Mouse (Mus musculus): Measurements from ENCODE around the gene Blvrb.

Blvrb gene

DNA sequence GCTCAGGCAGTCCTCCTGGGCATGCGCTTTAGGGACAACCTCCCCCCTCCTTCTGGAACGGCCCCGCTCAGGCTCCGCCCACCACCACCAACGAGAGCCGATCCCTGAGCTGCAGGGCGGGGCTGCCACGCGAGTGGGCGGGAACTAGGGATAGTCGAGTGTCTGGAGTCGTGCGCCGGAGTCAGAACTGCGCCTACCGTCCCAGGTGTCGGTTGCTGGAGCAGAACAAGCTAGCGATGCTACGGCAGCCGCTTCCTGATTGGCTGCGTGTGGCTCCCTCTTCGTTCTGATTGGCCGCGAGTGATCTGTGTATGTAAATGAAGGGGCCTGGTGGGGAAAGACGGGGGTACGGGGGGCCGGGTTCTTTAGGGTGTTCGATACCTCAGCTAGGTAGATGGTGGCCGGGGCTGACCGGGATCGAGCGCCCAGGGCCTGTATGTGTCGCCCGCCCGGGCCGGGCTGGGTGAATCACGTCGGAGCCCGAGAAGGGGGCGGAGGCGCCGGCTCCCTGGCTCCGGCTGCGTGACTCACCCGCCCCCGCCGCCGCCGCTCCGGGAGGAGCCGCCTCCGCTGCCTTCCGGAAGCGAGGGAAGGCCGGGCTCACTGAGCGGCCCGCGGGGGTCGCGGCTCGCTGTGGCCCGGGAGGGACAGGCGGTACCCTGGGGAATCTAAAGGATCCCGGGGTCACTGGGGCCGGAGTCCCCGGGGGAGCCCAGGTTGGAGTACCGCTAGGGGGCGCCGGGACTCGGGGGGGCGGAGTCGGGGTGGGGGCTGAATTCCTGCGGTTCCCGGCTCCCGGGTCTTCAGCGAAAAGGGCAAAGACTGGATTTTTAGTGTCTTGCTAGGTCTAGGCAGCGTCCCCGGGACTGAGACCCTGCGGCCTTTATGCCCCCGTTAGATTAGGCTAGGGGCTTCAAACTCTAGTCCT lies 39.3 kb downstream of the Blvrb start, which contains the start of gene Sertad1:
Gene Sertad1 (plus strand): TSS at position 141 of the 928 bp plus-strand sequence.
- no peak for TF ChIP-seq GATA4 (IDR thresholded peaks at IDR 0.05; ENCODE audit: insufficient replicate concordance, low read length)

DNA sequence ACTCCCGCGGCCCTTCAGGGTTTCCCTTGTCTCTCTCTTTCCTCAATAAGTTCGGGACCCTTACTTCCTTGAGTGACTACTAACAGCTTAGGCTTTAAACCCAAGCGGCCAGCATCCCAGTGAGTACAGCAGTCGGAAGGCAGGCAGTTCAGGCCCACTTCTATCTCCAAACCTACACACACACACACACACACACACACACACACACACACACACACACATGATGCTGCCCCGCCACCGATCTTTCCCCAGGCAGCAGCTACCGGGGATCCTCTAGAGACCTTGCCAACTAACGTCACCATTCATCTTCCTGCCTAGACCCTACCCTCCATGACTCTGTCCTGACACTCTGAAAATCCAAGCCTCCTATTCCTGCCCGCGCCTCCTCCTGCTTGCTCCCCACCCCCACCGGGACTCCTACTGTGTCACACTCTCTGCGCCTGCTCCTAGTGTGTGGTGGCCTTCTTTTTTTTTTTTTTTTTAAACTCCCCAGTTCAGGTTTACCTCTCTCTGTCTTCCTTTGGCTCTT lies 40.0 kb downstream of the Blvrb start:
- TF ChIP-seq GATA4 (IDR thresholded peaks at IDR 0.05; ENCODE audit: insufficient replicate concordance, low read length), result no peak

DNA sequence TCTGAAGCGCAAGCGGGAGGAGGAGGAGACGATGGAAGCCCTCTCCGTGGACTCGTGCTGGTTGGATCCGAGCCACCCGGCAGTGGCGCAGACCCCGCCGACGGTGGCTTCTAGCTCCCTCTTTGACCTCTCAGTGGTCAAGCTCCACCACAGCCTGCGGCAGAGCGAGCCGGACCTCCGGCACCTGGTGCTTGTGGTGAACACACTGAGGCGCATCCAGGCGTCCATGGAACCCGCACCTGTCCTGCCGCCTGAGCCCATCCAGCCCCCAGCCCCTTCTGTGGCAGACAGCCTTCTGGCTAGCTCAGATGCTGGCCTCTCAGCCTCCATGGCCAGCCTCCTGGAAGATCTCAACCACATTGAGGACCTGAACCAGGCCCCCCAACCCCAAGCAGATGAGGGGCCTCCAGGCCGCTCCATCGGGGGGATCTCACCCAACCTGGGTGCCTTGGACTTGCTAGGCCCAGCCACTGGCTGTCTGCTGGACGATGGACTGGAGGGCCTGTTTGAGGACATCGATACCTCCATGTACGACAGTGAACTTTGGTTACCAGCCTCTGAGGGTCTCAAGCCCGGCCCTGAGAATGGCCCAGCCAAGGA lies 41.6 kb downstream of the Blvrb start:
- TF ChIP-seq GATA4 (IDR thresholded peaks at IDR 0.05; ENCODE audit: insufficient replicate concordance, low read length), result no peak

GRCm38 (mm10) chr7:27490227-27490542 lies 42.4 kb downstream of the Blvrb start:
- no peak for TF ChIP-seq GATA4 (IDR thresholded peaks at IDR 0.05; ENCODE audit: insufficient replicate concordance, low read length)

DNA sequence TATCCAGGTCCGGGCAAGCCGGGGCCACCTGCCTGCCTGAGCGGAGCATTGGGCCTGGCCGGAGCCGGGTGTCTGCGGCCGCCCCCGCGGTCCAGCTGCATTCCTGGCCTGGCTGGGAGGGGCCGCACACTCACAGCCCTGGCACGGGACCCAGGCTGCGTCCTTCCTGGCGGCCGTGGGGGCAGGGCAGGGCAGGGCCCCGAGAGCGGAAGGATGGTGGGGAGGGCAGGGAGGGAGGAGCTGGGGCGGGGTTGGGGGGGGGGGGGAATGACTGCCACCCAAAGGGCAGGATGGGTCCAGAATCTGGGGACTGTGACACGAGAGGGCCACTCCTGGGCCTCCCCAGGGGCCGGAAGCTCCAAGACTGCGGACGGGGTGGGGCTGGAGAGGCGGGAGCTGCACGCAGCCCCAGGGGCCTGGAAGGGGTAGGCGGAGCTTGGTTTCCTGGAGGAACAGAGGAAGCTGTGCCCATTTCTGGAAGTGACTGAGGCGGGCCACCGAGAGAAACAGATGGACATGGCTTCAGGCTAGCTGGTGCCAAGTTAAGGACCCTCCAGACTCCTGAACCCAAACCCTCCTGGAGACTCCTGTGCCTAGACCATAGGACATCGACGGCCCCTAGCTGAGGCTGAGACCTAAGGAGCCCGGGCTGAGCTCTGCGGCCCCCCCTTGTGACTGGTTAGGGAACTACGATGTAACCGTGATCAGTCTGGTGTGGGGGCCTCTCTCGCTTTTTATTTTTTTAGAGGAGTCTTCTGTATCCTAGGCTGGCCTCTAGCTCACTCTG lies 43.0 kb downstream of the Blvrb start:
- TF ChIP-seq GATA4 (IDR thresholded peaks at IDR 0.05; ENCODE audit: insufficient replicate concordance, low read length), result no peak; the same call in 1 of the 2 replicates

- TF ChIP-seq GATA4 (IDR thresholded peaks at IDR 0.05; ENCODE audit: insufficient replicate concordance, low read length), result no peak
Measured at GRCm38 (mm10) chr7:27491856-27492255, 44.1 kb downstream of the Blvrb start.

GRCm38 (mm10) chr7:27493022-27493421 lies 45.2 kb downstream of the Blvrb start:
- TF ChIP-seq GATA4 (IDR thresholded peaks at IDR 0.05; ENCODE audit: insufficient replicate concordance, low read length), result no peak

GRCm38 (mm10) chr7:27493450-27493849 lies 45.7 kb downstream of the Blvrb start:
- no peak for TF ChIP-seq GATA4 (IDR thresholded peaks at IDR 0.05; ENCODE audit: insufficient replicate concordance, low read length)

- no peak for TF ChIP-seq GATA4 (IDR thresholded peaks at IDR 0.05; ENCODE audit: insufficient replicate concordance, low read length)
Measured at GRCm38 (mm10) chr7:27499036-27499435, 51.3 kb downstream of the Blvrb start, which contains the start of gene Prx. Gene Prx (plus strand): TSS chr7:27499324.

GRCm38 (mm10) chr7:27501620-27502019 lies 53.8 kb downstream of the Blvrb start:
- TF ChIP-seq GATA4 (IDR thresholded peaks at IDR 0.05; ENCODE audit: insufficient replicate concordance, low read length), result no peak

DNA sequence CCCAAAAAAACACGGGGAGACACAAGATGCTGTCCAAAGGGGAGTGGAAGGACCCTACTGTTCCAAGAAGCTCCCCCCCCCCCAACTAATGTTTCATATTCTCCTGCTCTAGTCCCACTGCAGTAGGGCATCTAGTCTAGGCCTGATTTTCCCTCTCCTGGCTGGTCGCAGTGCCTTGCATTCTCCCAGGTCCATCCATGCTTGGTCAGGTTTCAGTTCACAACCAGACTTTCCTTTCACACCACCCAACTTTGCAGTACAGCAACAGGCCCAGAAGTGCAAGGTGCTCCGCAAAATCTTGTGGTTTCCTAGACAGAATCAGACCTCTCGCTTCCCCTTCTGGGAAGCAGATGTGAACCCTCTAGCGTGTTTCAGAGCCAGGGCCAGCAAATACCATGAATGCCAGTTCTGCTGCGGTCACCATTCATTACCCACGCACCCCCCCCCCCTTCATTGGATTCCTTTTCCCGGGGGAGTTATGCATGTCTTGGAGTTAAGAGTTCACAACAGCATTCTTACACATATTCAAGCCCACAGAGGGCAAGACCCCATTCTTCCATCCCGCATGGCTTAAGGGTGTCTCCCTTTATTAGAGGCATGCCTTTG lies 59.1 kb downstream of the Blvrb start:
- TF ChIP-seq GATA4 (IDR thresholded peaks at IDR 0.05; ENCODE audit: insufficient replicate concordance, low read length), result no peak

DNA sequence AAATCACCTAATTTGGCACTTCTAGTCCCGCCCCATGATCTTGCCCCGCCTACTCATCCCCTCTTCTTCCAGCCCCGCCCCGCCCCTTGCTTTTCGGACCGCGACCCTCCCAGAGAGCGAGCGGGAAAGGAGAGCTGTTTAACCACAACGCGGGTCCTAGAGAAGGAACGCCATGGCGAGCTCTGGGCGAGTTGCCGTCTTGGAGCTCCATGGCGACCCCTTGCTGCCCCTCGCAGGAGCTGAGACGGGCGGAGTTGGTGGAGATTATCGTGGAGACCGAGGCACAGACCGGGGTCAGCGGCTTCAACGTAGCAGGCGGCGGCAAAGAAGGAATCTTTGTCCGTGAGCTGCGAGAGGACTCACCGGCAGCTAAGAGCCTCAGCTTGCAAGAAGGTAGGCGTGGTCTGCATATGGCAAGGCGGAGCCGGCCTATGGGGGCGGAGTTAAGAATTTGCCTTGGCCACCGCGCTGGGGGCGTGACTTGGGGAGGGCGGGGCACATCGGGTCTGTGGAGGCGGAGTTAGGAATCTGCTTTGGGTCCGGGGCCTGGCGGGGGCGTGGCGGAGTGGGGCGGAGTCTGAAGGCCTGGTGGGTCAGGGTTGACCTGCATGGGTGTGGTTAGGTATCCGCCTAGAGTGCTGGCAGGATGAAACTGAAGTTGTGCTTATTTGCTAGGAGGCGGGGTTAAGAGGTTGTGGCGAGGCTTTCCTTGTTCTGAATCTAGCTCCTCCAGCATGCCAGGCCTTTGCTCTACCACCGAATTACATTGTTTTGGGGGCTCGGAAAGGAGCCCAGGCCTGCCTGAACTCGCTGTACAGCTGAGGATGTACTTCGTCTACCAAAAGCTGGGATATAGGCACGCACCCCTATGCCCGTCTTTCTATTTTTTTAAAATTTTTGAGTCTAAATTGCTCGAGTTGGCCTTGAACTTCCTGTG lies 60.2 kb downstream of the Blvrb start:
- no peak; the same call in 1 of the 2 replicates for TF ChIP-seq GATA4 (IDR thresholded peaks at IDR 0.05; ENCODE audit: insufficient replicate concordance, low read length)

DNA sequence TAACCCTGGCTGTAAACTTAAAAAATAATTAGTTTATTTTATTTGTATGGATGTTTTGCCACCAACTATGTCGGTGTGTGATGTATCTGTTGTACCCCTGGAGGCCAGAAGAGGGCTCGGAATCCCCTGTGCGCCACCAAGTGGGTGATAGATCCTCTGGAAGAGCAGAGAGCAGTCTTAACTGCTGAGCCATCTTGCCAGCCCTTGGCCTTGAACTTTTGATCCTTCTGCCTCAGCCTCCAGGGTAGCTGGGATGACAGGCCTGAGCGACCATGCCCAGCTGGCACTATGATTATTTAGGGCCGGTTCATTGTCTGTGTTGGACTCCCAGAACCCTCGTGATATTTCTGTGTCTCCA lies 60.8 kb downstream of the Blvrb start:
- TF ChIP-seq GATA4 (IDR thresholded peaks at IDR 0.05; ENCODE audit: insufficient replicate concordance, low read length), result no peak

DNA sequence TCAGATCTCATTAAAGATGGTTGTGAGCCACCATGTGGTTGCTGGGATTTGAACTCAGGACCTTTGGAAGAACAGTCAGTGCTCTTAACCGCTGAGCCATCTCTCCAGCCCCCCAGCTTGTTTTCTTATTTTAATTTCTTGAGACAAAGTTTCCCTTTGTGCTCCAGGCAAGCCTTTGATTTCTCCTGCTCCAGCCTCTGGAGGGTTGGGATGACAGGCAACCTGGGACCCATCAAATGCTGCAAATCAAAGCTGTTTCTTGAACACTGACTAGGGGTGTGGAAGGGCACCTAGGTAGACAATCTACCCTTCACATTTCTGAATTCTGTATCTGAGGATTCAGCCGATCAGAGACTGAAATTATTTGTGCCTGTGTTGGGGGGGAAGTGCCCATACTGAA lies 63.0 kb downstream of the Blvrb start:
- no peak for TF ChIP-seq GATA4 (IDR thresholded peaks at IDR 0.05; ENCODE audit: insufficient replicate concordance, low read length)

Measured in liver, adult (tissue).